Mouse (Mus musculus): ENCODE results near the gene Fam222b.
"Not testable (repeated sequence)": the region's sequence is repeated elsewhere in the genome, so short reads cannot be mapped to it uniquely, and the experiment has no call there.

GRCm38 (mm10) chr11:78135314-78135713, 40.9 kb downstream of the Fam222b start:
- TF ChIP-seq CTCF, POLR2A (IDR thresholded peaks at IDR 0.05; ENCODE audit: insufficient read depth, low read depth, low read length): not testable (repeated sequence)
